Mouse (Mus musculus) left cerebral cortex, postnatal 10 days (tissue): ENCODE measurements around the gene Sae1. TPM values are rescaled to one million over a fixed set of nuclear protein-coding genes. Genes with fewer than 3 reads are reported as not detected.

Experiments used
- DNase-seq, 2 experiments: peaks; one replicate each; pipeline ENCODE4 v3.0.0; 2021 to 2022; ENCODE audit warnings: low spot score in 2 of 2, mixed read lengths in 1 of 2; ENCODE audit errors: extremely low spot score in 1 of 2
- intact Hi-C: fragments of 180-260 bp; cut with DNase I; formaldehyde crosslinking; loops from one replicate; pipeline ENCODE4 v1.15.1; 2025
- total RNA-seq, 2 experiments: library from RNA; stranded (reverse); gene quantifications; 2 replicates each; pipeline ENCODE4 v1.2.3; 2021

Gene Sae1
- 100 to 1,000 TPM; 114 to 118 TPM for total RNA-seq

DNA sequence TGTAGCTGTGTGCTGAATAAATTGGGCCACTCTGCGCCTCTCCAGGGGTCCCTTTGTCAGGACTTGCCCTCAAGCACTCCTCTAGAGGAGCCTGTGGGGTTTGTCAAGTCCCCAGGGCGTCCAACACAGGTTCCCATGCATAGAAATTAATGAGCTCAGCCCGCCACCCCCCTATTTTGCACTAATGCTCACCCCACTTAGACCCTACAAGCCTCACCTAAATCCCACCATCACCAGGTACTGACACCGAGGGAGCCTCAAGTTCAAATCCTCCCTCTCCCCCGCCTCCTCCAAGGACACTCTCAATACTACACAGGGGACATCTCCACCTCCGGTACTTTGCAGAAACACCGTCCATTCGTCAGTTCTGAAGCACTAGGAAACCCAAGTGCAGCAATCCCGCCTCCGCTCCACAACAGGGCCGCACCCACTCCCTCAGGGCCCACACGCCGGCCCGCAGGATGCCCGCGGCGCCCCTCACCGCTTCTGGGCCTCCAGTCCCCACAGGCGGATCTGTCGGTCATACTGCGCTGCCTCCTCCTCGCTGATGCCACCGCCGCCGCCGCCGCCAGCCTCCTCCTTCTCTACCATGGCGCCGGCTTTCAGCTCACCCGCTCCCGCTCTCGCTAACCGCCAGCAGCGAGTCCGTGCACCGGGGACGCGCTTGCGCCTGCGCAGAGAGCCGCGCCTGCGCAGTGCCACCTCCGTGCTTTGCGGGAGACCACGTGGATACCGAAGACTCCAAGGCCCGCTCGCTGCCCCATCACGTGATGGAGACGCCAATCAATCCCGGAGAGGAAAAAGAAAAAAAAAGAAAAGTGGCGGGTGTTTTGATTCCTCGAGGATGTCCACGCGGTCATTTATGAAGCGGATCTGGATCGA, at the start of gene Sae1:
Sae1 (minus strand) TSS at position 647 of the 882 bp plus-strand sequence.
- intact Hi-C loops = no loop called here
- DNase-seq = peak; percentile 96 to 98

GRCm38 (mm10) chr7:16435088-16435487, 47.5 kb upstream of the Sae1 start:
- no peak for DNase-seq
- intact Hi-C loops = no loop called here

GRCm38 (mm10) chr7:16433352-16433971, 45.9 kb upstream of the Sae1 start:
- intact Hi-C loops = no loop called here
- DNase-seq = no peak

- intact Hi-C loops = loop anchor here (2.0 kb wide), 1 partner anchor 29 kb away; no protein-coding TSS in a partner anchor
- peak; percentile 23 to 87 for DNase-seq
Observed at GRCm38 (mm10) chr7:16426129-16426729, 38.6 kb upstream of the Sae1 start.

DNA sequence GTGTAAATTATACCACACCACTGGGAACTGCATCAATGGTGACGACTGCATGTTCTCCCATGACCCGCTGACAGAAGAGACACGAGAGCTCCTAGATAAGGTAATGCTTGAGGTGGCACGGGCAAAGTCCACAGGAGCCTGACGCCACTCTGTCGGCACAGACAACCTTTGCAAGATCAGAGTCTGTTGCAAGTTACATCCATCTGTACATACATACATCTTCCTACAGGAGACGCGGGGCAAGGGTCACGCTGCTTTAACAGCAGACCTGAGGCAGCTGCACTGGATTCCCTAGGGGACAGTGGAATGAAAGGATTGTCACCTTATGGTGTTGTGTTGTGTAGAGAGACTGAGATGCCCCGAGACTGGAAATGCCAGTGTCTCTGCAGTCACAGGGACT, 38.1 kb upstream of the Sae1 start:
- intact Hi-C loops = loop anchor here (2.0 kb wide), 1 partner anchor 29 kb away; no protein-coding TSS in a partner anchor
- no peak for DNase-seq

- no peak for DNase-seq
- intact Hi-C loops = no loop called here
Observed at GRCm38 (mm10) chr7:16423731-16424130, 36.1 kb upstream of the Sae1 start.

DNA sequence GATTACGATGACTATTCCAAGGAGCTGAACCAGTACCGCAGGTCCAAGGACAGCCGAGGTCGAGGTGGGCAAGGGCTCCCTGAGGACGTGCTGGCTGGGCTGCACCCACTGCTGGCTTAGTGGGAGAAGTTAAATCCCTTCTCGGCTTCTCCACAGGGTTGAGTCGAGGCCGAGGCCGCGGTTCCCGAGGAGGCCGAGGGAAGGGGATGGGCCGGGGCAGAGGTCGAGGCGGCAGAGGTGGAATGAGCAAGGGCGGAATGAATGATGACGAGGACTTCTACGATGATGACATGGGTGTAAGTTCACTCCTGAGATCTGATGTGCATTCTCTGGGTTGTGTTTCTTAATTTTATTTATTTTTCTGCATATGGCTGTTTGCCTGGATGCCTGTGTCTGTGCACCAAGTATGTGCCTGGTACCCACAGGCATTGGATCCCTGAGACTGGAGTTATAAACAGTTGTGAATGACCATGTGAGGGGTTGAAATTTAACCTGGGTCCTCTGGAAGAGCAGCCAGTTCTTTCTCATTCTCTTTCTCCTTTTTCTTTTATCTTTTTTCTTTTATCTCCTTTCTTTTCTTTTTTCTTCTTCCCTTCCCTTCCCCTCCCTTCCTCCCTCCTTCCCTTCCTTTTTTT, 34.7 kb upstream of the Sae1 start:
- intact Hi-C loops = no loop called here
- no peak for DNase-seq

- no peak for DNase-seq
- intact Hi-C loops = no loop called here
Observed at GRCm38 (mm10) chr7:16420493-16421118, 33.0 kb upstream of the Sae1 start.

DNA sequence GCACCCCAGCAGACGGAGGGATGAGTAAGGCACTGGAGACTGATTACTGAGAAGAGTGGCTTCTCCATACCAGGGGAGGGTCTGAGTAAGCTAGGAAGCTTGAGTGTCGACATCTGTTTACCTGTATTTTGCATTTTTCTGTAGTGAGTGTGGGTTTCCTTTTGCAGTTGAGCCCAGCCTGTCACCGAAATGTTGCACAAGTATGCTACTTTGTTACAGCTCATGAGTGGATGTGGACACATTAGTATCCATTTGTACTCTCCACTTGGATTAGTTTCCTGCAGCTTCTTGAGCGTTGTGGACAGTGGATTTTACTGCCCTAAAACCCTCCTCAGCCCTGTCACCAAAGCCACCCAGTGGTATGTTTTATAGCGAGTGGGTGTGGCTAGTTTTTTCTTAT, 31.1 kb upstream of the Sae1 start:
- intact Hi-C loops = no loop called here
- DNase-seq = no peak

DNA sequence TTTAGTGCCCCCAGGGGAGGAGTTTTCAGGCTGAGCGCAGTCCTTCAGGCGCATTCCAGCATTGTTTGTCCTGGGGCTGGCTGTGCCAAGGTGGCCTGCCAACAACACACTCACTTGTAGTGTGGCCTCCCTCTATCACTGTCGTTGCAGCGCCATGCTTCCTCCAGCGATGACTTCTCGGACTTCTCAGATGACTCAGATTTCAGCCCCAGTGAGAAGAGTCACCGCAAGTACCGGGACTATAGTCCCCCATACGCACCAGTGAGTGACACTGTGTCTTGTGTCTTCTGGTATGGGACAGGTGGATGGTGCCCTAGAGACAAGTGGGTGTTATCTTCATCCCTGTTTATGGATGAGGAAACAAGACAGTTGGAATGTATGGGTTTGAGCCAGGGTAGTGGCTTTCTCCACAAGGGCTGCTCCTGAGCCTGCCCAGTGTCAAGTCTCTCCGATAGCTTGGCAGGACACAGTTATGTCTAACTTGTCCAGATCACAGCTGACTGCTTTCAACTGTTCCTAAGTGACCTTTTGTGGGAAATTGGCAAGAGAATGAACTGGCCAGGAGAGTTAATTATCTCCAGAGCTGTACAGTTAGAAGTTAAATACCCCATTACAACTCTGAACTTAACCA, 29.6 kb upstream of the Sae1 start:
- intact Hi-C loops = no loop called here
- DNase-seq = no peak

DNA sequence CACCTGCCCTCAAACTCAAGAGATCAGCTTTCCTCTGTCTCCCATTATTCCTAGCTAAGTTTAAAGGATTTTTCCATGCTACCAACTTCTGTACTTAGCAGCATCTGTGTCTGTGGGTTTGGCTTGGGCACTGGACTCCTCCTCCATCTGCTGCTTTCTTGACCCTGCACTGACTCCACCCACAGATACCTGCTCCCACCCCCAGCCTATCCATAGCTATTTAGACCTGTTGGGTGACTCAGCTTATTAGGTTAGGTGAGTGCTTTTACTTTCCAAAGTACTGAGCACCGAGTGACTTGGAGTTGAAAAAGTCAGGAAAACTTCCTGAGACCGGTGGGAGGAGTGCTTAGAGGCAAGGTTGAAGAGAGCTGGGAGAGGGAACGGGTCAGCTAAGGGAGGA, 27.8 kb upstream of the Sae1 start:
- intact Hi-C loops = no loop called here
- no peak for DNase-seq

DNA sequence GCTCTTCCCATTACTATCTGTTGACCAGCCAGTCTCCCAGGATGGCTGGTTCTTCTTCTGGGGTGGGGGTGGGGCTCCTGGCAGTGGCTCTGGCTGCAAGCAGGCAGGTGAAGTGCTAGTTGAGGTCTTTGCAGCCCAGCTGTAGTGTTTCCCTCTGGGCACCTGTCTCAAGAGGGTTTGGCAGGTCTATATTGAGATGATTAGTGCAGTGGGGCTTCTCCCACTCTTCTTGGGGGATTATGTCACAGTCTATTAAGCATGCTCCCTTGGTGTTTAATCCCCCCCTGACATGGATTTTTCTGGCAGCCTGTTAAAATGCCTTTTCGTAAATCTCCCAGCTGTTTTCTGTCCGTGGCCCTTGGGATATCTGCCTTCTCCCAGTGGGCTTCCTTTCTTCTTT, 25.3 kb upstream of the Sae1 start:
- DNase-seq = no peak
- intact Hi-C loops = no loop called here

DNA sequence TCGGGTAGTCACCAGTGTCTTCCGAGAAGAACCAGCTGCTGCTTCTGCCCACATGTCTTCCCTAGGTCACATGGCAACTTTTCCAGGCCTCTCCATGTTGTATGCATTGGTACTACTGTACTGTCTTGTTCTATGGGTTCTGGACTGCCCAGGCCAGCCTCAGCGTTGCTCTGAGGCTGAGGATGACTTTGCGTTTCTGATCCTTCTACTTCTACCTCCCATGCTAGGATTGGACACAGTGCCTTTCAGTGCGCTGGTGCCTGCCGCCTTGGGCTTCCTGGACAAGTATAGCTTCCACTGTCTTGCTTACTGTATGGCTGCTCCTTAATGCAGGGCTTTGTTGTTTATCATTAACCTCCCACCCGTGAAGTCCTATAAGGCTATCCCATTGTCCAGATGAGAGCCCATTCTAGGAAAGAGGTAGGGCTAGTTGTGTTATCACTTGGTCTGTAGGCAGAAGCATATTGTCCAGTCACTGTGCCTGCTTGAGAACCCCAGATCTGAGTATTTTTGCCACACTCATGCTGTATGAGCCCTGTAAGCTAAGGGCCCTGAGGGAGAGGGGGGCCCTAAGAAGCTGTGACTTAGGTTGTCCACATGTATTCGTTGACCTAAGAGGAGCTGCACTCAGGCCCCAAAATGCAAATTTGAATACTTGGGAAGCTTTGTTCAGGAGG, 24.8 kb upstream of the Sae1 start:
- intact Hi-C loops = no loop called here

GRCm38 (mm10) chr7:16411100-16411499, 23.5 kb upstream of the Sae1 start:
- intact Hi-C loops = no loop called here
- DNase-seq = no peak

More for the DNA sequence above, 24.8 kb upstream of the Sae1 start:
- DNase-seq = no peak

DNA sequence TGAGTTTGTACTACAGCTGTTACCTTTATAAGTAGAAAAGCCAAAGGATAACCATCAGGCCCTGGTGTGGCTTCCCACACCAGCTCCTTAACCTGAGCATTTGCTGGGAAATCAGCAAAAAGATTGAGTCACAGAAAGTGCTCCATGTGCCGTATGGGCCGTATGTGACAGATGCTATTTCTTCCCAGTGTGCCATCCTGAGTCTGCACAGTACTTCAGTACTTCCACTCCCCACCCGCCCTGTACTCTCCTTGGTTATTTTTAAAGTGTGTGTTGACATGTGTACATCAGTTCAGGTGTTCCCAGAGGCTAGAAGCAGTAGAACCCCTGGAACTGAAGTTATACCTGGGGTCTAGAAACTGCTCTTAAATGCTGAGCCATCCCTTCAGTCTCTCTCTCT, 19.4 kb upstream of the Sae1 start:
- intact Hi-C loops = loop anchor here (10.0 kb wide), 1 partner anchor 328 kb away; the partner anchor contains the start of gene Ap2s1
- DNase-seq = no peak

GRCm38 (mm10) chr7:16405516-16406351, 18.1 kb upstream of the Sae1 start:
- intact Hi-C loops = loop anchor here (10.0 kb wide), 1 partner anchor 329 kb away; the partner anchor contains the start of gene Ap2s1
- DNase-seq = peak in 1 of 2 experiments; percentile 51

DNA sequence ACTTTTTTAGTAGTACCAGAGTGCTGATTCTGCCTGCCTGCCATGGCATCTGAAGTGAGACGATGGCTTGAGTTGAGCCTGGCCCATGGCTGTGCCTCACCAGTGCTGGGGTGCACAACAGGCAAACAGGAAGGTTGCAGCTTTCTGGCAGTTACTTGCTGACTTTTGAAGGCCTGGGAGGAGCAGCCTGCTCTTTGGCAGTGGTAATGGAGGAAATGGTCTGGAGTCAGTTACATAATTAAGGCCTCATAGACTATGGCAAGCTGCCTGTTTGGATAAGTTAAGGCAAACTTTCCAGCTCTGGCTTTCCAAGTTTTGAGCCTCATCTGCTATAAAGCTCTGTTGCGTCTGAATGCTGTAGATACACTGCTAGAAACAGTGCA, 17.5 kb upstream of the Sae1 start:
- no peak for DNase-seq
- intact Hi-C loops = loop anchor here (10.0 kb wide), 1 partner anchor 330 kb away; the partner anchor contains the start of gene Ap2s1
